21 mouse cellular contexts compared by ENCODE assay signal in the genomic region with DNA sequence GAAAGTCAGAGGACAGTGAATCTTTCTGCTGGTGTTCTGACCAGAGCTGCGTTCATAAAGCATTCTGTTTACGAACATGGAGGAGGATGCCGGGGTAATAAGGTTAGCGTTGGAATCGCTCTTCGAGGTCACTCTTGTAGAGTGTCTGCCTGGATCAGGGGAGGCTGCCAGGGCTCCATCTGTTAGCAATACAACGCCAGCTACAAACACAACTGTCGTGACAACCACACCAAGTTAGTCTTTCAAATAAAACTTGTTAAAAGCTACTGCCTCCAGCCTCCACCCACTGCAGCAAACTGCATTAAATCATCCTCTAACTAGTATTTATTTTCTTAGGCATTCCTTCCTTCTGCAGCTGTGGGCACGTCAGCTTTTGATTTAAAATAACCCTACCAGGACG.
DNase-seq lines count a peak whose midpoint lies in the region; ATAC-seq and TF ChIP-seq lines count a peak whose summit lies in the region.
"Had no signal": no experiment of that assay in that cellular context is flagged by ENCODE, and none has a peak within 500 bp of the region (broad histone marks: within the 10 kb centered on the region; RNA-seq: fewer than 3 reads in every experiment).

No protein-coding gene starts in this region.

- no peaks in the 10 kb centered on the region for H3K36me3 ChIP-seq in kidney, embryonic 15.5 days
- H3K36me3 ChIP-seq in kidney, embryonic 14.5 days (ENCODE audit: control insufficient read depth, insufficient read depth, low read length): no peaks in the 10 kb centered on the region
- H3K36me3 ChIP-seq in limb, embryonic 11.5 days (ENCODE audit: control insufficient read depth, insufficient read depth, low read length): no peaks in the 10 kb centered on the region
- H3K36me3 ChIP-seq: forebrain, embryonic 12.5 days; hindbrain, embryonic 10.5 days; lung, embryonic 15.5 days; neural tube, embryonic 12.5 days had no signal

- WGBS in kidney, embryonic 15.5 days: 13% methylated on average over 10 of the region's 10 CpGs
- 15% methylated on average over 10 of the region's 10 CpGs for WGBS in kidney, embryonic 14.5 days
- 18% methylated on average over 10 of the region's 10 CpGs for WGBS in limb, embryonic 11.5 days

- no peak overlapping the region for H3K4me2 ChIP-seq in kidney, embryonic 15.5 days
- no peak overlapping the region; the same call in 1 of the 2 replicates for H3K4me2 ChIP-seq in kidney, embryonic 14.5 days (replicated peaks; ENCODE audit: low read depth, low read length)
- no peak overlapping the region for H3K4me2 ChIP-seq in limb, embryonic 11.5 days (ENCODE audit: low read depth, severe bottlenecking)
- H3K4me2 ChIP-seq: forebrain, embryonic 12.5 days; liver, embryonic 11.5 days; lung, embryonic 15.5 days; neural tube, embryonic 12.5 days had no signal

- intact Hi-C loops in left cerebral cortex, postnatal 25 days (cut with DNase I): loop anchor here (10.0 kb wide), 1 partner anchor 583 kb away; no protein-coding TSS in a partner anchor

- H3K9ac ChIP-seq in kidney, embryonic 15.5 days: no peak overlapping the region
- H3K9ac ChIP-seq in kidney, embryonic 14.5 days (ENCODE audit: low read depth, low read length): no peak overlapping the region
- H3K9ac ChIP-seq in limb, embryonic 11.5 days (ENCODE audit: low read length): no peak overlapping the region
- H3K9ac ChIP-seq: forebrain, embryonic 12.5 days; lung, embryonic 15.5 days; neural tube, embryonic 12.5 days had no signal

- H3K9me3 ChIP-seq in kidney, embryonic 15.5 days (replicated peaks): no peaks in the 10 kb centered on the region
- no peaks in the 10 kb centered on the region for H3K9me3 ChIP-seq in kidney, embryonic 14.5 days (ENCODE audit: control insufficient read depth, low read length)
- H3K9me3 ChIP-seq in limb, embryonic 11.5 days (ENCODE audit: control insufficient read depth, low read length): no peaks in the 10 kb centered on the region
- H3K9me3 ChIP-seq: forebrain, embryonic 12.5 days; hindbrain, embryonic 10.5 days; lung, embryonic 15.5 days; neural tube, embryonic 12.5 days had no signal

- H3K4me1 ChIP-seq in kidney, embryonic 15.5 days: peaks cover 7% of the 10 kb centered on the region
- H3K4me1 ChIP-seq in kidney, embryonic 14.5 days (ENCODE audit: control insufficient read depth, insufficient read depth, low read length): peaks cover 9% of the 10 kb centered on the region; the same call in 1 of the 2 replicates
- H3K4me1 ChIP-seq in limb, embryonic 11.5 days (ENCODE audit: control insufficient read depth, insufficient read depth, low read length): 0 out of 2 replicates have a peak, but pooled peaks cover 4% of the 10 kb centered on the region
- H3K4me1 ChIP-seq: forebrain, embryonic 12.5 days; megakaryocyte, embryonic 14.5 days; neural tube, embryonic 12.5 days had no signal

- ATAC-seq in kidney, embryonic 15.5 days (replicated peaks; ENCODE audit: low FRiP score): peak; percentile 36; the same call in 1 of the 2 replicates
- ATAC-seq in kidney, embryonic 14.5 days (ENCODE audit: low FRiP score, low TSS enrichment): no peak
- ATAC-seq in limb, embryonic 11.5 days (ENCODE audit: insufficient number of reproducible peaks, low FRiP score, low TSS enrichment, low read depth): no peak
- no peak for ATAC-seq in monocyte, adult 5-6 weeks (replicated peaks; ENCODE audit: insufficient number of reproducible peaks, low FRiP score, low TSS enrichment, poor library complexity, severe bottlenecking)
- ATAC-seq: activated CD4-positive, CD25-positive, alpha-beta regulatory T cell, adult 4 months; inflammation-experienced regulatory T-cells, adult 6 months; Patski had no signal

- TF ChIP-seq POLR2A in brain, embryonic 14.5 days (IDR thresholded peaks at IDR 0.05; ENCODE audit: borderline replicate concordance, extremely low read depth, insufficient read depth, insufficient read length, poor library complexity, severe bottlenecking): no peak

- peak; percentile 1 to 55 for DNase-seq in left cerebral cortex, postnatal 25 days (ENCODE audit: low spot score in 2 of 2)
- no peak for DNase-seq in left cerebral cortex, adult 11 months (ENCODE audit: low spot score)
- peak; percentile 17 for DNase-seq in brain, embryonic 14.5 days (ENCODE audit: low read depth)
- peak; percentile 28 for DNase-seq in limb, embryonic 11.5 days (ENCODE audit: low spot score)
- DNase-seq: cerebellum, adult 9-11 months; layer of hippocampus, postnatal 36 days; right cerebral cortex, postnatal 25 days; thymus, postnatal 14 days had no signal

- no peaks in the 10 kb centered on the region for H3K27me3 ChIP-seq in kidney, embryonic 15.5 days
- no peaks in the 10 kb centered on the region for H3K27me3 ChIP-seq in kidney, embryonic 14.5 days (ENCODE audit: control insufficient read depth, insufficient read depth, low read length)
- H3K27me3 ChIP-seq in limb, embryonic 11.5 days (ENCODE audit: control insufficient read depth, insufficient read depth, low read length): no peaks in the 10 kb centered on the region
- H3K27me3 ChIP-seq: forebrain, embryonic 12.5 days; lung, embryonic 15.5 days; megakaryocyte, embryonic 14.5 days; neural tube, embryonic 12.5 days; Patski had no signal

- H3K27ac ChIP-seq in kidney, embryonic 15.5 days: no peak overlapping the region
- H3K27ac ChIP-seq in kidney, embryonic 14.5 days (ENCODE audit: low read depth, low read length): no peak overlapping the region
- H3K27ac ChIP-seq in limb, embryonic 11.5 days (replicated peaks; ENCODE audit: low read depth, low read length): no peak overlapping the region
- H3K27ac ChIP-seq: forebrain, embryonic 12.5 days; hindbrain, embryonic 10.5 days; lung, embryonic 15.5 days; neural tube, embryonic 12.5 days; stomach, postnatal 0 days had no signal

- no peak for TF ChIP-seq CTCF in brain, embryonic 14.5 days (IDR thresholded peaks at IDR 0.05; ENCODE audit: borderline replicate concordance, extremely low read depth, insufficient read depth, insufficient read length)

- H3K4me3 ChIP-seq in kidney, embryonic 15.5 days (replicated peaks): no peak overlapping the region
- no peak overlapping the region for H3K4me3 ChIP-seq in kidney, embryonic 14.5 days (ENCODE audit: low read length)
- H3K4me3 ChIP-seq in limb, embryonic 11.5 days (ENCODE audit: low read depth, low read length): no peak overlapping the region
- H3K4me3 ChIP-seq: forebrain, embryonic 12.5 days; hindbrain, embryonic 10.5 days; lung, embryonic 15.5 days; megakaryocyte, embryonic 14.5 days; neural tube, embryonic 12.5 days had no signal
